Mouse (Mus musculus): ENCODE measurements around the gene Apln. TPM values are rescaled to one million over a fixed set of nuclear protein-coding genes. Genes with fewer than 3 reads are reported as not detected.

Apln gene
- polyA plus RNA-seq, 1 experiment from 2014 or later: 3.1 TPM

DNA sequence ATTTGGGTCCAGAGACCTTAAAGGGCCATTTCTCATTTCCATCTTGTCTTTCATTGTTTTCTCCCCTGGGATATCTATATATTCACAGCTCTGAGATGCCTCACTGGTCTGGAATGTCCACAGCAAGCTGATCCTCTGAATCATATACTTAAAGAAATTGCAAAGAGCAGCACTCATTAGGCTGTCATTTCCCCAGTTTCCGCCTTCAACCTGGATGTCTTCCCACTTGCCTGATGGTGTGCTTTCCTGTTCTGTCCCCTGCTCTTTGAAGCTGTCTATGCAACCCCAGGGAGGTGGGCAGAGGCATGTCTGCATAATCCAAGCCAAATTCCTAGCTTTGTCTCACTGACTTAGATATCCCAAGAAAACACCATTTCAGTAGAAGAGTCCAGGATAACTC lies 9.6 kb upstream of the Apln start:
- TF ChIP-seq CTCF (IDR thresholded peaks at IDR 0.05; ENCODE audit: low read depth) (no peak), EP300 (optimal IDR thresholded peaks at IDR 0.05) (no peak)
- no peaks in the 10 kb centered on the region for H3K27me3 ChIP-seq (ENCODE audit: control insufficient read depth, insufficient read depth, low read length)
- no peak overlapping the region for H3K4me2 ChIP-seq (replicated peaks; ENCODE audit: low read depth)
- no peak overlapping the region for H3K4me3 ChIP-seq (ENCODE audit: low read depth, low read length)
- no peak overlapping the region for H3K27ac ChIP-seq (replicated peaks)
- DNase-seq (ENCODE audit: low spot score) (no peak), ATAC-seq (ENCODE audit: low FRiP score, low TSS enrichment) (no peak)
- H3K4me1 ChIP-seq (replicated peaks; ENCODE audit: control insufficient read depth, insufficient read depth): no peaks in the 10 kb centered on the region
- no peak overlapping the region for H3K9ac ChIP-seq (ENCODE audit: low read length)
- H3K9me3 ChIP-seq (ENCODE audit: control insufficient read depth, low read length): no peaks in the 10 kb centered on the region
- WGBS: 84% methylated on average over 1 of the region's 1 CpGs
- no peaks in the 10 kb centered on the region for H3K36me3 ChIP-seq (ENCODE audit: control insufficient read depth, insufficient read depth, low read length)

DNA sequence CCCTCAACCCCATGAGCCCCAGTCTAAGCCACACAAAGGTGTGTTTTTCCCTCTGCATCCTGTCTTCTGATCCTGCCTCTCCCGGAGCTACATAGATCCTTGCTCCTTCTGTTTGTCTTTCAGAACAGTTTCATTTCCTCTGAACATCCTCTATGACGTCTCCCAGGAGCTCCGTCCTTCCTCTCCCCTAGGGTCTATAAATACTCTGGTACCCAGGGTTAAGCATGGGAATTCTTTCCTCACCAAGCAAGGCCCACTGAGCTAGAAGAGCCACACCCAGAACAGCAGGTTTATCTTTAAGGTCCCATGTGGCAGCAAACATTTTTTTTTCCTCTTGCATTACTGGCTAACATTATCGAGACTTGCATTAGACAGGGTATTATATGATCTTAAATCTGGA lies 8.1 kb upstream of the Apln start:
- no peak for ATAC-seq (ENCODE audit: low FRiP score, low TSS enrichment)
- no peaks in the 10 kb centered on the region for H3K9me3 ChIP-seq (ENCODE audit: control insufficient read depth, low read length)
- no peak overlapping the region for H3K4me2 ChIP-seq (replicated peaks; ENCODE audit: low read depth)
- no peaks in the 10 kb centered on the region for H3K4me1 ChIP-seq (replicated peaks; ENCODE audit: control insufficient read depth, insufficient read depth)
- no peak overlapping the region for H3K9ac ChIP-seq (ENCODE audit: low read length)
- TF ChIP-seq EP300 (optimal IDR thresholded peaks at IDR 0.05) (no peak), CTCF (IDR thresholded peaks at IDR 0.05; ENCODE audit: low read depth) (no peak)
- H3K27ac ChIP-seq (replicated peaks): no peak overlapping the region
- H3K4me3 ChIP-seq (ENCODE audit: low read depth, low read length): no peak overlapping the region
- 54% methylated on average over 4 of the region's 4 CpGs for WGBS
- DNase-seq (ENCODE audit: low spot score): no peak
- H3K36me3 ChIP-seq (ENCODE audit: control insufficient read depth, insufficient read depth, low read length): no peaks in the 10 kb centered on the region
- H3K27me3 ChIP-seq (ENCODE audit: control insufficient read depth, insufficient read depth, low read length): no peaks in the 10 kb centered on the region

DNA sequence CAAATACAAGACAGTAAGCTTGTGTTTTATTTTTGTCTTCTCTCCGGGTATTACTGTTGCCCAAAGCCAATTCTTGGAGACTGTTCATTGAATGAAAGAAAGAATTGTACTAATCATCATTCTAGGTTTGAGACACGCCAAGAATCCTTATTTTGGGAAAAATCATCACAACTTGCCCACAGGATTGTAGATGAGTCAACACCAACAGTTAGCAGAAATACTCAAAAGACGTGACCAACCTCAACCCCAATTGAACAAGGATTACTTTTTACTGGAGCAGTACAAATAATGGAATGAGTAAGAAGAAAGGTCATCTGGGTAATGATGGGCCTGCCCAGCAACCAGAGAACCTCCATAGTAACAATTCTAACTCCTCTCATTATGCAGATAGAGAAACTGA lies 5.7 kb upstream of the Apln start:
- Histone ChIP-seq H3K27ac (replicated peaks) (no peak overlapping the region), H3K9ac (ENCODE audit: low read length) (no peak overlapping the region), H3K27me3 (ENCODE audit: control insufficient read depth, insufficient read depth, low read length) (no peaks in the 10 kb centered on the region), H3K4me2 (replicated peaks; ENCODE audit: low read depth) (no peak overlapping the region), H3K4me1 (replicated peaks; ENCODE audit: control insufficient read depth, insufficient read depth) (no peaks in the 10 kb centered on the region), H3K4me3 (ENCODE audit: low read depth, low read length) (no peak overlapping the region), H3K36me3 (ENCODE audit: control insufficient read depth, insufficient read depth, low read length) (no peaks in the 10 kb centered on the region), H3K9me3 (ENCODE audit: control insufficient read depth, low read length) (no peaks in the 10 kb centered on the region)
- TF ChIP-seq EP300 (optimal IDR thresholded peaks at IDR 0.05) (no peak), CTCF (IDR thresholded peaks at IDR 0.05; ENCODE audit: low read depth) (no peak)
- no peak for ATAC-seq (ENCODE audit: low FRiP score, low TSS enrichment)
- WGBS: 71% methylated on average over 3 of the region's 3 CpGs
- no peak for DNase-seq (ENCODE audit: low spot score)

DNA sequence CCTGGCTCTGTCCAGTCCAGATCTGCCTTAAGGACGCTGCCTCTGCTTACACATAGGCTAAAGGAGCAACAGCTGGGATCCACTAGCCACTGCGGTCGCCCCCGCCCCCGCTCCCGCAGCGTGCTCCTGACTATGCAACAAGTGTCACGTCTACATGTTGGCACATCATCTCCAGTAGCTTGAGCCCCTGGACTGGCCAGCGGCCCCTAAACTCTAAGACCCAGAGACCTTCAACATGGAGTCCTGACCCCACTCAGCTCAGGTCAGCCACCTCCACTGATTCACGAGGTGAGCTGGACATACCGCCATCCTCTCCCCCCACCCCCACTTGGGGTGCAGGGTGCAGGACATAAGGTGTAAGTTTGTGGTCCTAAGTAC lies 898 bp downstream of the Apln start:
- no peaks in the 10 kb centered on the region for H3K27me3 ChIP-seq (ENCODE audit: control insufficient read depth, insufficient read depth, low read length)
- ATAC-seq (ENCODE audit: low FRiP score, low TSS enrichment) (no peak), DNase-seq (ENCODE audit: low spot score) (no peak)
- peak overlapping the region; percentile 65 for H3K4me2 ChIP-seq (replicated peaks; ENCODE audit: low read depth)
- H3K9me3 ChIP-seq (ENCODE audit: control insufficient read depth, low read length): no peaks in the 10 kb centered on the region
- peak overlapping the region; percentile 39 for H3K4me3 ChIP-seq (ENCODE audit: low read depth, low read length)
- no peak for TF ChIP-seq EP300 (optimal IDR thresholded peaks at IDR 0.05)
- TF ChIP-seq CTCF (IDR thresholded peaks at IDR 0.05; ENCODE audit: low read depth): no peak
- WGBS: 31% methylated on average over 11 of the region's 11 CpGs
- no peak overlapping the region for H3K9ac ChIP-seq (ENCODE audit: low read length)
- H3K27ac ChIP-seq (replicated peaks): no peak overlapping the region
- no peaks in the 10 kb centered on the region for H3K36me3 ChIP-seq (ENCODE audit: control insufficient read depth, insufficient read depth, low read length)
- H3K4me1 ChIP-seq (replicated peaks; ENCODE audit: control insufficient read depth, insufficient read depth): no peaks in the 10 kb centered on the region

DNA sequence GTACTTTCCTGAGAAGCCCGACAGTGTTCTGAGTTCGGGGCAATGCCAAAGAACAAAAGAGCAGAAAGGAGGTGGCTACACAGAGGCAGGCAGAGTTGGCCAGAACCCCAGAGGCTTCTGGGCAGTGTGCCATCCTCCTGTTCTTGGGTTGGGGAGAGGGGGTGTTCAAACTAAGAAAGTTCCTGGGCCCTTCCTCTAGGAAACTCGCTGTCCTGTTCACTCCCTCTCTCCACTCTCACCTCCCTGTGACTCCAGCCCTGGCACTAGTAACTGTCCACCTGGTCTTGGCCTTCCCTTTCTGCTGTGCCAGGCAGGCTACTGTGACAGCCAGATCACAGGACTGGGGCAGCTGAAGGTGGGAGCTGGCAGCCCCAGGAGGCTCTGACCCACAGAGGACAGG lies 1.6 kb downstream of the Apln start:
- 76% methylated on average over 3 of the region's 3 CpGs for WGBS
- H3K9ac ChIP-seq (ENCODE audit: low read length): no peak overlapping the region
- no peak overlapping the region for H3K4me2 ChIP-seq (replicated peaks; ENCODE audit: low read depth)

DNA sequence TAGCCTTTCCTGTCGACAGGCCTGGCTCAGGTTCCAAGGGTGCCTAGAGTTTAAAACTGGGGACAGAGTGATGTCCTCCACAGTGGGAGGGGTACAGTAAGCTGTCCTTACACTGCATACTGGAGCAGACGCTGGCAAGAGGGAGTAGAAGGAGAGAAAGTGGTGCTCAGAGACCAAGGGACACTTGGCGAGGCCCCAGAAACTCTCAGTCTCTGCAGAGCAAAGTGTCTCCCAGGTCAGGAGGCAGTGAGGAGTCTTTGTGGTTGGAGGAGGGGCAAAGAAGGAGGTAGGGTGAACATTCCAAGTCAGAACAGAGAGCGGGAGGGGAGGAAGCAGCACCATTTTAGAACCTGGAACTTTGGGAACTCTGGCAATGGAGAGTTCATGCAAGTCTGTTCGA lies 2.8 kb downstream of the Apln start:
- DNase-seq (ENCODE audit: low spot score) (no peak), ATAC-seq (ENCODE audit: low FRiP score, low TSS enrichment) (no peak)
- 64% methylated on average over 5 of the region's 5 CpGs for WGBS
- Histone ChIP-seq H3K4me1 (replicated peaks; ENCODE audit: control insufficient read depth, insufficient read depth) (no peaks in the 10 kb centered on the region), H3K27ac (replicated peaks) (no peak overlapping the region), H3K9ac (ENCODE audit: low read length) (no peak overlapping the region), H3K4me3 (ENCODE audit: low read depth, low read length) (no peak overlapping the region), H3K4me2 (replicated peaks; ENCODE audit: low read depth) (no peak overlapping the region), H3K27me3 (ENCODE audit: control insufficient read depth, insufficient read depth, low read length) (no peaks in the 10 kb centered on the region), H3K9me3 (ENCODE audit: control insufficient read depth, low read length) (no peaks in the 10 kb centered on the region), H3K36me3 (ENCODE audit: control insufficient read depth, insufficient read depth, low read length) (no peaks in the 10 kb centered on the region)
- TF ChIP-seq CTCF (IDR thresholded peaks at IDR 0.05; ENCODE audit: low read depth) (no peak), EP300 (optimal IDR thresholded peaks at IDR 0.05) (no peak)

More for the DNA sequence above, 1.6 kb downstream of the Apln start:
- H3K4me1 ChIP-seq (replicated peaks; ENCODE audit: control insufficient read depth, insufficient read depth): no peaks in the 10 kb centered on the region
- DNase-seq (ENCODE audit: low spot score) (no peak), ATAC-seq (ENCODE audit: low FRiP score, low TSS enrichment) (no peak)
- H3K27me3 ChIP-seq (ENCODE audit: control insufficient read depth, insufficient read depth, low read length): no peaks in the 10 kb centered on the region
- H3K4me3 ChIP-seq (ENCODE audit: low read depth, low read length): no peak overlapping the region
- TF ChIP-seq EP300 (optimal IDR thresholded peaks at IDR 0.05) (no peak), CTCF (IDR thresholded peaks at IDR 0.05; ENCODE audit: low read depth) (no peak)
- no peaks in the 10 kb centered on the region for H3K9me3 ChIP-seq (ENCODE audit: control insufficient read depth, low read length)
- H3K27ac ChIP-seq (replicated peaks): no peak overlapping the region
- no peaks in the 10 kb centered on the region for H3K36me3 ChIP-seq (ENCODE audit: control insufficient read depth, insufficient read depth, low read length)

Measured in stomach, postnatal 0 days (tissue).